Mouse (Mus musculus): ENCODE data around the gene Katnb1. TPM values are rescaled to one million over a fixed set of nuclear protein-coding genes. Genes with fewer than 3 reads are reported as not detected.

Gene Katnb1
- 22.2 TPM for polyA plus RNA-seq (2017; shearing (Covaris generic))

GRCm38 (mm10) chr8:95080381-95081341 is at the start of gene Katnb1:
Gene Katnb1, plus strand, starts transcription at chr8:95081186.

DNA sequence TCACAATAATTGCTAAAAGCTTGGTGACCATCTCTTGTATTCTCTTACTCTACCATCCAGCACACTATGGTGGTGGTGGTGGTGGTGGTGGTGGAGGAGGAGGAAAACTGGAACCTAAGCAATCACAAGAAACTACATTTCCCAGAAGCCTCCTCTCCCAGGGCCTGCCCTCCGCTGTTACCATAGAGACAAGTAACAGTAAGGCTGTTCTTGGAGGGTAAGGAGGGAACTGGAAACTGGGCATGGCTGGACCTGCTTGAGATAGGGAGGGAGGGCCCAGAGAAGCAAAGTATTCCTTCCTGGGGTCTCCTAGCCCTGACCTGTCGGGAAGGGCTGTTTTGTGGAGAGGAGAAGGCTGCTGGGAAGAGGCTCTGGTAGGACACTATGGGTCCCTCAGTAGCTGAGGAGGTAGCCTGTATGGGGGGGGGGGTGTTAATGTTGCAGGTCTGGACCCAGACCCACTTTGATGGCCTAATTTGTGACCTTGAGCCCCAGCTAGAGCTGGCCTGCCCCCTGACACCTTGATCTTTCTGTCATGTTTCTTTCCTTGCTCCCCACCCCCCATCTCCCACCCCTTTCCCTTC is 26.0 kb upstream of the Katnb1 start, which contains the start of gene Drc7:
Gene Drc7, plus strand, starts transcription at position 177 of the 584 bp plus-strand sequence.

Other genes starting within 250 kb of the Katnb1 start
- 72.7 TPM for gene Coq9, start 242.9 kb upstream of the Katnb1 start, polyA plus RNA-seq (2017; shearing (Covaris generic))
- 104 TPM for gene Ciapin1, start 242.8 kb upstream of the Katnb1 start, polyA plus RNA-seq (2017; shearing (Covaris generic))
- 127 TPM for gene Polr2c, start 223.7 kb upstream of the Katnb1 start, polyA plus RNA-seq (2017; shearing (Covaris generic))
- 2.8 TPM for gene Dok4, start 204.9 kb upstream of the Katnb1 start, polyA plus RNA-seq (2017; shearing (Covaris generic))
- 0.11 TPM for gene Ccdc102a, start 163.1 kb upstream of the Katnb1 start, polyA plus RNA-seq (2017; shearing (Covaris generic))
- gene Adgrg5, start 157.5 kb upstream of the Katnb1 start, polyA plus RNA-seq (2017; shearing (Covaris generic)) = 2.6 TPM
- 3.2 TPM for gene Adgrg1, start 106.4 kb upstream of the Katnb1 start, polyA plus RNA-seq (2017; shearing (Covaris generic))
- gene Adgrg3, start 63.5 kb upstream of the Katnb1 start, polyA plus RNA-seq (2017; shearing (Covaris generic)) = 1.4 TPM
- gene Drc7, start 26.1 kb upstream of the Katnb1 start, polyA plus RNA-seq (2017; shearing (Covaris generic)) = not detected
- gene Kifc3, start 121.6 kb downstream of the Katnb1 start, polyA plus RNA-seq (2017; shearing (Covaris generic)) = 0.51 TPM
- not detected for gene Cngb1, start 225.4 kb downstream of the Katnb1 start, polyA plus RNA-seq (2017; shearing (Covaris generic))
- gene Tepp, start 229.4 kb downstream of the Katnb1 start, polyA plus RNA-seq (2017; shearing (Covaris generic)) = not detected